Mouse (Mus musculus) MEL-GATA-1-ER (cell line): ENCODE data around the gene Gyg.
A peak's percentile ranks its signal among the peaks of the same experiment; 100 is the strongest.

Experiments
- DNase-seq: peaks from one replicate; pipeline ENCODE4 v3.0.0-alpha.2; 2012; ENCODE audit warnings: low read depth; ENCODE audit errors: extremely low read depth

Gene Gyg

GRCm38 (mm10) chr3:20154531-20155367 lies at the start of gene Gyg:
Gene Gyg, minus strand, starts transcription at chr3:20155317.
- DNase-seq = peak; percentile 37

- peak; percentile 23 for DNase-seq
Measured at GRCm38 (mm10) chr3:20198869-20199268, 43.8 kb upstream of the Gyg start.

- peak; percentile 42 for DNase-seq
Measured at GRCm38 (mm10) chr3:20197878-20198277, 42.8 kb upstream of the Gyg start.

- DNase-seq = no peak
Measured at GRCm38 (mm10) chr3:20188976-20189675, 34.0 kb upstream of the Gyg start.

GRCm38 (mm10) chr3:20172394-20172793 lies 17.3 kb upstream of the Gyg start:
- DNase-seq = no peak

GRCm38 (mm10) chr3:20167487-20167886 lies 12.4 kb upstream of the Gyg start:
- no peak for DNase-seq

- peak; percentile 26 for DNase-seq
Measured at GRCm38 (mm10) chr3:20155476-20155875, 359 bp upstream of the Gyg start.

- no peak for DNase-seq
Measured at GRCm38 (mm10) chr3:20151651-20152050, 3.5 kb downstream of the Gyg start.

- DNase-seq = no peak
Measured at GRCm38 (mm10) chr3:20150511-20150910, 4.6 kb downstream of the Gyg start.

GRCm38 (mm10) chr3:20147647-20148046 lies 7.5 kb downstream of the Gyg start:
- DNase-seq = no peak

GRCm38 (mm10) chr3:20146884-20147395 lies 8.2 kb downstream of the Gyg start:
- DNase-seq = no peak

- no peak for DNase-seq
Measured at GRCm38 (mm10) chr3:20145696-20146113, 9.4 kb downstream of the Gyg start.

- DNase-seq = no peak
Measured at GRCm38 (mm10) chr3:20144401-20144800, 10.7 kb downstream of the Gyg start.

- DNase-seq = no peak
Measured at GRCm38 (mm10) chr3:20143726-20144125, 11.4 kb downstream of the Gyg start.

GRCm38 (mm10) chr3:20142576-20142975 lies 12.5 kb downstream of the Gyg start:
- DNase-seq = no peak

- DNase-seq = no peak
Measured at GRCm38 (mm10) chr3:20142101-20142500, 13.0 kb downstream of the Gyg start.

GRCm38 (mm10) chr3:20141679-20142078 lies 13.4 kb downstream of the Gyg start:
- DNase-seq = no peak

- DNase-seq = no peak
Measured at GRCm38 (mm10) chr3:20141240-20141639, 13.9 kb downstream of the Gyg start.

GRCm38 (mm10) chr3:20136868-20137581 lies 18.1 kb downstream of the Gyg start:
- DNase-seq = no peak

- no peak for DNase-seq
Measured at GRCm38 (mm10) chr3:20134545-20134944, 20.6 kb downstream of the Gyg start.

- DNase-seq = no peak
Measured at GRCm38 (mm10) chr3:20133745-20134144, 21.4 kb downstream of the Gyg start.

- no peak for DNase-seq
Measured at GRCm38 (mm10) chr3:20132731-20133130, 22.4 kb downstream of the Gyg start.
